Mouse (Mus musculus) bone marrow macrophage, adult 2 months (primary cell): ENCODE measurements at regions not wholly inside any gene's neighbourhood (a gene's known extent, or its start where the extent isn't known, plus 50 kb on each side); places are given as distances from the start of the nearest gene placed in this dataset.

ENCODE experiments used
- H3K27ac ChIP-seq: 2 replicates; pipeline ENCODE4 v1.5.1; 2012; ENCODE audit warnings: low read depth, low read length; ENCODE audit not compliant: insufficient read depth
- H3K4me1 ChIP-seq: 2 replicates; pipeline ENCODE4 v1.6.1; 2012; ENCODE audit warnings: low read length; ENCODE audit not compliant: control insufficient read depth, insufficient read depth
- H3K4me3 ChIP-seq: 2 replicates; pipeline ENCODE4 v1.5.1; 2012; ENCODE audit warnings: mild to moderate bottlenecking, low read length, moderate library complexity; ENCODE audit not compliant: insufficient read depth
- CTCF ChIP-seq: IDR thresholded peaks from 2 replicates; pipeline ENCODE4 v1.5.1; 2012; ENCODE audit warnings: low read depth, mild to moderate bottlenecking, low read length, moderate library complexity
- POLR2A ChIP-seq: IDR thresholded peaks from 2 replicates; pipeline ENCODE4 v1.6.1; 2012; ENCODE audit warnings: mild to moderate bottlenecking, low read depth, low read length, borderline replicate concordance

DNA sequence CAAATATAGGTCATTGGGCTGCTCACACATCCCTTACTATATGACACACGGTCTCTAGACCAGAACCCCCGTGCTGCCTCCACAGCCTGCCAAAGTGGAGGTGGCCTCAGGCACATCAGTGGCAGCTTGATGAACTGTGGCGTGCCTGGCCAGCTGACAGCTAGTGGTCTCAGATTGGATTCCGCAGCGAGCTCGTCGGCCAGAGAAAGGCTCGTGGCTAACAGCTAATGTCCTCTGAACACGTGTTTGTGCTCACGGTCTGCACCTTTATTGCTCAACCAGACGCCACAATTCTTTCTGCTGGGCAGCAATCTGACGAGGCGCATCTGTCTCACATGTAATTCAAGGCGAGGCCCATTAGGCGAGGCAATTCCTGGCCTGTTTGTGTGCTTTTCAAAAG lies 270.6 kb downstream of the Prex1 start:
- Histone ChIP-seq H3K4me1 (peaks cover 33% of the 10 kb centered on the region), H3K4me3 (no peak overlapping the region), H3K27ac (no peak overlapping the region)
- no peak for TF ChIP-seq CTCF
- TF ChIP-seq POLR2A = no peak

GRCm38 (mm10) chr2:166439847-166440775 lies 273.5 kb downstream of the Prex1 start:
- peaks cover 12% of the 10 kb centered on the region for H3K4me1 ChIP-seq
- no peak for TF ChIP-seq POLR2A
- TF ChIP-seq CTCF = peak; percentile 67
- H3K27ac ChIP-seq = no peak overlapping the region
- H3K4me3 ChIP-seq = no peak overlapping the region

- H3K27ac ChIP-seq = no peak overlapping the region
- H3K4me3 ChIP-seq = no peak overlapping the region
- no peak for TF ChIP-seq CTCF
- peaks cover 16% of the 10 kb centered on the region for H3K4me1 ChIP-seq
These were observed 275.4 kb downstream of the Prex1 start for GRCm38 (mm10) chr2:166438207-166438606.

GRCm38 (mm10) chr2:166434554-166434953 lies 279.1 kb downstream of the Prex1 start:
- H3K27ac ChIP-seq = no peak overlapping the region
- TF ChIP-seq POLR2A (no peak), CTCF (no peak)
- H3K4me3 ChIP-seq = no peak overlapping the region
- H3K4me1 ChIP-seq = peaks cover 22% of the 10 kb centered on the region

DNA sequence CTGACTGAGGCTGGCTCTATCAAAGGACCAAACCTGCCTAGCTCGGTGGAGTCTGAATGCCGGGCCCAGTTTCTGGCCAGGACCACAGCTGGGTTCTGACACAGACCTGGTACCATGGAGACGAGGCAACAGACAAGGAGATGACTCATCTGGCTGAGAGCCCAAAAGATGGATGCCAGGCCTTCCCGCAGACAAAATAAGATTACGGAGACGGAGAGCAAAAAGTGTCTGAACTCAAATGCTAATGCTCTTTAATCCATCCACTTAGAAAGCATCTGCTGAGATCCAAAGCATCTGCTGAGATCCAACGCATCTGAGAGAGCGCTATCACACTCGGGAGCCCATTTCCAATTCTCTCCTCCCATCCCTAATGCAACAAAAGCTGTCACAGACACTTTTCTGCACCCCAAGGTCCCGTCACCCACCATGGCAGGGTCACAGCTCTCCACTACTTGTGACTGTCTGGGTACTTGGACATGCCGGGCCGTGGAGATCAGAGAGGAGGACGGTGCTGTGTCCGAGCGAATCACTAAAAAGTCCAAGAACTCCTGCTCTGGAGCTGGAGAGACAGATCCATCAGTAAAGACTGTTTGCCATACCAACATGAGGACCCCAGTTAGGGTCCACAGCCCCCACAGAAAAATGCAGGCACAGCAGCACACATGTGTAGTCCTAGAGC lies 278.3 kb upstream of the Sulf2 start:
- TF ChIP-seq CTCF (no peak), POLR2A (no peak)
- H3K4me3 ChIP-seq = no peak overlapping the region
- peaks cover 29% of the 10 kb centered on the region for H3K4me1 ChIP-seq
- H3K27ac ChIP-seq = no peak overlapping the region

- Histone ChIP-seq H3K4me3 (no peak overlapping the region), H3K4me1 (peaks cover 33% of the 10 kb centered on the region), H3K27ac (no peak overlapping the region)
- TF ChIP-seq CTCF (no peak), POLR2A (no peak)
These were observed 277.6 kb upstream of the Sulf2 start for GRCm38 (mm10) chr2:166432948-166433654.

GRCm38 (mm10) chr2:166432531-166432930 lies 277.1 kb upstream of the Sulf2 start:
- TF ChIP-seq POLR2A = no peak
- TF ChIP-seq CTCF = no peak
- H3K27ac ChIP-seq = no peak overlapping the region
- H3K4me1 ChIP-seq = peaks cover 33% of the 10 kb centered on the region
- H3K4me3 ChIP-seq = no peak overlapping the region

- H3K4me1 ChIP-seq = peaks cover 37% of the 10 kb centered on the region
- TF ChIP-seq POLR2A (no peak), CTCF (no peak)
- no peak overlapping the region for H3K4me3 ChIP-seq
- H3K27ac ChIP-seq = peak overlapping the region; percentile 92
These were observed 274.5 kb upstream of the Sulf2 start for GRCm38 (mm10) chr2:166429918-166430317.

DNA sequence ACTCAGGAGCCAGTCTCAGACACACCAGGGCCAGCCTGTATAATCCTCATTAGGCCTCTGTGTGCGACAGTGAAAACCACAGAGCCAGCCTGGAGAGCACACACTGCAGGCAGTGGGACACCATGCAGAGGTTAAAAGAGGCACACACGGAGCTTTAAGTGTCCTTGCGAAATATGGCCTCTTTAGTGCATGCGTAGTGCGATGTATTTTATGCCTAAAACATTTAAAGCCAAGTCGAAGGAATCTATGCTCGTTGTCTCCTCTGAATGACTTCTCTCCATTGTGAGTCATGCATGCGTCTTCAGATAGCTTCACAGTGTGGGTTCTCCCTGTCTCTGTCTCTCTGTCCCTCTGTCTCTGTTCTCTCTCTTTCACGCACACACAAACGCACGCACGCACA lies 274.0 kb upstream of the Sulf2 start:
- H3K27ac ChIP-seq = peak overlapping the region; percentile 92
- H3K4me1 ChIP-seq = peaks cover 37% of the 10 kb centered on the region
- no peak for TF ChIP-seq POLR2A
- TF ChIP-seq CTCF = no peak
- H3K4me3 ChIP-seq = no peak overlapping the region

GRCm38 (mm10) chr2:166427390-166427789 lies 271.9 kb upstream of the Sulf2 start:
- no peak for TF ChIP-seq POLR2A
- TF ChIP-seq CTCF = no peak
- no peak overlapping the region for H3K27ac ChIP-seq
- peaks cover 25% of the 10 kb centered on the region for H3K4me1 ChIP-seq
- no peak overlapping the region for H3K4me3 ChIP-seq
